Mouse (Mus musculus) cerebellum, adult 18-20 months (tissue): Measurements from ENCODE around the gene Olfr1042.
"Not testable (repeated sequence)": the region's sequence is repeated elsewhere in the genome, so short reads cannot be mapped to it uniquely, and the experiment has no call there.

Source experiments
- DNase-seq, 2 experiments: peaks; one replicate each; pipeline ENCODE4 v3.0.0; 2021

Gene Olfr1042

DNA sequence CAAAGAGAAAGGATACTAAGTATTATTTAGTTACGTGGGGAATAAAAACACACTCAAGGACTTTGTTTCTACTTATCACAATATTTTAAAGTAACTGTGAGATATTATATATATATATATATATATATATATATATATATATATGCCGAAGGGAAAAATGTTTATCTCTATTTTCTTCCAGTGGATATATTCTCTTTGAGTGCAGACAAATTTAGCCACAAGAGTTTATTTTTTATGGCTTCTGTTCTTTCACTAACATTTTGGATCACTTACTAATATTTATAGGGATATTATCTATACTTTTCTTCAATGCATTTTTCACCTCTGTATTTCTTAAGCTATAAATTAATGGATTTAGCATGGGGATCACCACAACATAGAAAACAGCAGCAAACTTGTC, at the start of gene Olfr1042:
TSS of gene Olfr1042 (minus strand) at position 101 of the 400 bp plus-strand sequence.
- DNase-seq: no peak

DNA sequence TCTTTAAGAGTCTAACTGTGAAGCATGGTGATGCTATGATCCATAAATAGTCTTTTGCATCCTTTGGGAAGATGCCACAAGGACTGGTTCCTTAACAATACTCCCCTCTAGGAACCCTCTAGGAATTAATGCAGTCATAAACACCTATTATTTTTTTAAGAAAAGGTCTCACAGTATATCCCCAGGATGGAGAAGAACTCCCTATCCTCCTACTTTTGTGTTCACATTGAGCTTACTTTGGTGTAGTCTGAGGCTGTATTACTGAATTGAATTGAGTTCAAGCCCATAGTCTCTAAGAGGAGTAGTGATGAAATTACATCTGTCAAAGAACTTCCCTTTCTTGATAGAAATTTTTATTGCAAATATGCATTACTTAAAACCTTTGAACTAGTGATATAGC, 41.3 kb upstream of the Olfr1042 start, which contains the start of gene Olfr1045:
TSS of gene Olfr1045 (minus strand) at position 101 of the 400 bp plus-strand sequence.
- no peak for DNase-seq

DNA sequence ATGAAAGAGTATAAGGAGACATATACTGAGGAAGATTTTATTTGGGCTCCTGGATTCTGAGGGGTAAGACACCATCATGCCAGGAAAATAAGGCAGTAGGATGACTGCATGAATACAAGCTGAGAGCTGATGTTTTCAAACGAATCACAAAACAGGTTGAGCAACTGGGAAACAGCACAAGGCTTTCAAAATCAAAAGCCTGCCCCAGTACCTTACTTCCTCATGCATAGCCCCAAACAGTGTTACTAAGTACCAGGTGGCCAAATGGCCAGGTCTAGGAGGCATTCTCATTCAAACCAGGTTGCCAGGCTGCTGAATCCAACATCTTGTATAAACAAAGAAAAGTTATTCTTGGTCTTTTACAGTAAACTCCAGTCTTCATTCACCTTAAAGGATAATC, 34.2 kb upstream of the Olfr1042 start:
- no peak for DNase-seq

DNA sequence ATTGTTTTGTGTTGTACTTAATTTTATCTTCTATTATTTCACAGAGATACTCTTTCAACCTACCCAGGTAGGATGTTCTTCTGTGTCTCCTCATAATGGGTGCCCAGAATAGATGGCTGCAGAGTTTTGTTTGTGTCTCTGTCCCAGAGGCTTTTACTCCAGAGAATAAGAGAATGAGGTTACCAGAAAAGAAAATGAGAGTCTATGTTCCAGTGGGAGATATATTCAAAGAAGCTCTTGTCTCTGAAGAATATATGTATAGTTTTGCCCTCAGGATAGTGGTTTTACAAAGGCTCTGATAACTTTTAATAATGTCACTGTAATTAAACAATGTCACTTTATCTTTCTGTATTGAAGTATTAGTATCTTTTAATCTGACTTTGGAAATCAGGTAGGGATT, 23.9 kb upstream of the Olfr1042 start, which contains the start of gene Olfr52:
TSS of gene Olfr52 (minus strand) at position 101 of the 400 bp plus-strand sequence.
- no peak for DNase-seq

DNA sequence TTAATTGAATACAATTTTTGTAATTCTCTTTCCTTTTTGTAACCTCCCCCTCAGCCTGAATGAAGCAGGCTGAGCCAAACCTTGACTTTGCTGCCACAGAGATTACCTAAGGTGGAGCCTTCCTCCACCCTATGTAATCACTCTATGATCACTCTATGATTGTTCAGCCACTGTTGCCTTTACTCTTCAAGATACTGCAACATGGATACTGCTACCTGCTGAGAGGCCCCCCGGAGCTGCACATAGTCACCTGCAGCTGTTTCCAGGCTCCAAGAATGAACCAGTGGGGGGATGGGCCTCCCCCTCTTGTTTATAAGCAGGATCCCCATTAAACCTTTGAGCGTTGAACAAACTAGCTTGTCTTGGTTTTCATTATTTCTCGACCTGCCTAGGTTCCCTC, 18.3 kb upstream of the Olfr1042 start:
- DNase-seq: no peak

DNA sequence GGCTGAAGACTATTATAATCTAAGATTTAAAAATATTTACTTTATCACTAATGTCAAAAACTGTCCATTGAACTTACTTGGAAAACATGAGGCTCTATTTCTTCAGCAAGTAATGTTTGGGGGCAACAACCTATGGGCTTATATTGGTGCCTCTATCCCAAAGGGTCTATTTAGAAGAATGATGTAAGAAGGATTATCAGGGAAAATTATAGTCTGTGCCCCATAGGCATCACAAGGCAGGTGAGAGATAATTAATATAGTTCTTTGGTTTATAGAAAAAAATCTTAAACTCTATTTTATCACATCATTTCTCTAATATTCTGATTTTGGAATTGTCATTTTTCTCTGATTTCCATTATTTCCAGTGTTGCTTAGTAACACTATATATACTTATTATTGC, 16.1 kb upstream of the Olfr1042 start, which contains the start of gene Olfr1044:
TSS of gene Olfr1044 (minus strand) at position 101 of the 400 bp plus-strand sequence.
- no peak for DNase-seq

DNA sequence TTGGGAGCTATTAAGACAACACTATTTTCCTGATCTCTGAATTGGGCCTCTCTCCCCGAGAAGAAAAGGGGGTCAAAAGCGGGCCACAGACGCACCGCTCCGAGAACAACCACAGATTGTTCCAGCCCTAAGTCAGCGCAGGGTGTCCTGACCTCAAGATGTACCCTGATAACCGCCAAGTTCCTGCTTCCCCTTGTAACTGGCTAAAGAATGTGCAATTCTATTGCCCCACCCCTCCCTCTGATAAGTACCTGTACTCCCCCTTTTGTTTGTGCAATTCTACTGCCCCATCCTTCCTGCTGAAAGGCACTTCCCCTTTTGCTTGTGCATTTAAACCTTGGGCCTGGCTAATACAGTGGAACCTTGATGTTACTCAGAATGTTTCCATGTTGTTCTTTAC, 13.8 kb upstream of the Olfr1042 start:
- not testable (repeated sequence) for DNase-seq

DNA sequence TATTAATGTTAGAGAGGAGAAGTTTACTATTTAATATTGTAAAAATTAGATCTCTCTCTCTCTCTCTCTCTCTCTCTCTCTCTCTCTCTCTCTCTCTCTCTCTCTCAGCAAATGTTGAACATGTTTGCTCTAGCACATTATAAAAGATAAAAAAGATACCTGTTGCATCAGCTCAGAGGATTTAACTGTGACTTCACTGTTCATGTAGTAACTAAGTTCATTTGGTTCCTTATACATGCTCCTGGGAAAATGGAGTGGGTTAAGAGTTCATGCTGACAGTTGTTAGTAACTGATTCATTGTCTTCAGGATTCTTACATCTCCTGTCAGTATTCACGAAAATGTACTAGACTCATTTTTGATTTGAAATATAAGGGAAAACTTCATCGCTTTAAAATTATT, 5.8 kb upstream of the Olfr1042 start, which contains the start of gene Olfr1043:
TSS of gene Olfr1043 (minus strand) at position 101 of the 400 bp plus-strand sequence.
- DNase-seq: no peak

DNA sequence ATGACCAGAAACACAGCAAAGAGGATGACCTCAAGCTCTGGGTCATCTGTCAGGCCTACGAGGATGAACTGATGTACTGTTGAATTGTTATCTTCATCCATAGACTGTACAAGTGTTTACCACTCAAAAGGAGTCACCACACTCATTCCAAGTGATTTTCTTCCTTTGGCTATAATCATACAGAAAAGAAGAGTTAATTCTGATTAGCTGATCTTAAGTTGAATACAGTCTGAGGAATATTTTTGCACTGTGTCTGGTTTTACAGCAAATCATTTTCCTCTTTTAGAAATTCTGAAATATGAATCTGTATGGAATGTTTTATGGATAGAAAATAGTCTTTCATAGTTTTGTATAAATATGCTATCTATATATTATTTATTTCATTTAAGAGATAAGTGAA, 15.0 kb downstream of the Olfr1042 start, which contains the start of gene Olfr1040:
TSS of gene Olfr1040 (minus strand) at position 101 of the 400 bp plus-strand sequence.
- no peak for DNase-seq

DNA sequence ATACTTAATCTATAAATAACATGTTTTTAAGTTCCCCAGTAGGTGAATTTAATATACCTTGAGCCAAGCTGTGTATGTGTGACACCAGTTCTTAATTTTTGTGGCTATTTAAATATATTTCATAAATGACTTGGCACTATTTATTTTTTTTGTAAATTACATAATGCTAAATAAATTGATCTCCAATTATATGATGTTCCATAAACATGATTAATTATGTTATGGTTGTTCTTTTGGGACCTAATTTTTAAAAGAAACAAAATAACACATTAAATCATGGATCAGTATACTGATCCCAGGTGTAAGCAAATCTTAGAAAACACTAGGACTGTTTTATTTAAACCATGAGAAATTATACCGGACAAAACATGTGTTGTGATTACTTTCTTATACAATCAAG, 25.8 kb downstream of the Olfr1042 start, which contains the start of gene Olfr1039:
TSS of gene Olfr1039 (minus strand) at position 101 of the 400 bp plus-strand sequence.
- no peak for DNase-seq
